Mouse (Mus musculus) intestine, embryonic 15.5 days (tissue): ENCODE data around the gene Gal3st1. TPM values are rescaled to one million over a fixed set of nuclear protein-coding genes. Genes with fewer than 3 reads are reported as not detected.
"Not testable (repeated sequence)": the region's sequence is repeated elsewhere in the genome, so short reads cannot be mapped to it uniquely, and the experiment has no call there.

Source experiments
- ATAC-seq: fragments of 200-750 bp; cut with Nextera tagmentation; 2 replicates; pipeline ENCODE4 v1.8.0; 2017; ENCODE audit warnings: moderate TSS enrichment, moderate library complexity
- H3K27ac ChIP-seq: fragments of 300-500 bp; sonication (generic); 2 replicates; pipeline ENCODE4 v1.5.1; 2015; ENCODE audit warnings: mild to moderate bottlenecking, inconsistent platforms
- H3K27me3 ChIP-seq: fragments of 300-500 bp; sonication (generic); replicated peaks from 2 replicates; pipeline ENCODE4 v1.6.1; 2015; ENCODE audit warnings: inconsistent platforms
- H3K36me3 ChIP-seq: fragments of 300-500 bp; sonication (generic); 2 replicates; pipeline ENCODE4 v1.6.1; 2015; ENCODE audit warnings: inconsistent platforms
- H3K4me1 ChIP-seq: fragments of 300-500 bp; sonication (generic); replicated peaks from 2 replicates; pipeline ENCODE4 v1.6.1; 2015; ENCODE audit warnings: inconsistent platforms
- H3K4me2 ChIP-seq: fragments of 300-500 bp; sonication (generic); replicated peaks from 2 replicates; pipeline ENCODE4 v1.6.1; 2015; ENCODE audit warnings: mild to moderate bottlenecking, inconsistent platforms
- H3K4me3 ChIP-seq: fragments of 300-500 bp; sonication (generic); replicated peaks from 2 replicates; pipeline ENCODE4 v1.5.1; 2015; ENCODE audit warnings: inconsistent platforms
- H3K9ac ChIP-seq: fragments of 300-500 bp; sonication (generic); 2 replicates; pipeline ENCODE4 v1.6.1; 2015; ENCODE audit warnings: inconsistent platforms
- H3K9me3 ChIP-seq: fragments of 300-500 bp; sonication (generic); 2 replicates; pipeline ENCODE4 v1.6.1; 2016; ENCODE audit warnings: inconsistent platforms
- WGBS: fragments of 180-500 bp; shearing (Covaris S2); methylation state at CpG from one replicate; pipeline ENCODE4 v1.1.7; 2015; 5-methylcytosine and 5-hydroxymethylcytosine counted together
- polyA plus RNA-seq: library from polyadenylated mRNA; unstranded; fragments of >200 nt; fragmentation: Nextera tagmentation; extraction: Ambion mirVana; gene quantifications from 2 replicates; pipeline ENCODE4 v1.2.1, GENCODE M21; 2015

Gal3st1 gene
- polyA plus RNA-seq, 1 experiment from 2014 or later = 26.0 TPM

- not testable (repeated sequence) for H3K4me3 ChIP-seq
- 81% methylated on average over 13 of the region's 13 CpGs for WGBS
These were observed 38.7 kb downstream of the Gal3st1 start for GRCm38 (mm10) chr11:4022111-4022510.

GRCm38 (mm10) chr11:4023321-4023720 is 39.9 kb downstream of the Gal3st1 start:
- H3K9me3 ChIP-seq = no peaks in the 10 kb centered on the region
- no peak overlapping the region for H3K4me3 ChIP-seq
- 59% methylated on average over 2 of the region's 2 CpGs for WGBS
- ATAC-seq = no peak
- no peak overlapping the region for H3K27ac ChIP-seq
- no peaks in the 10 kb centered on the region for H3K36me3 ChIP-seq
- no peak overlapping the region for H3K4me2 ChIP-seq
- no peak overlapping the region for H3K9ac ChIP-seq
- H3K27me3 ChIP-seq = no peaks in the 10 kb centered on the region
- no peaks in the 10 kb centered on the region for H3K4me1 ChIP-seq

More at GRCm38 (mm10) chr11:4022111-4022510, 38.7 kb downstream of the Gal3st1 start:
- H3K9me3 ChIP-seq, H3K9ac ChIP-seq, H3K36me3 ChIP-seq, H3K4me1 ChIP-seq, H3K27ac ChIP-seq, ATAC-seq, H3K4me2 ChIP-seq, H3K27me3 ChIP-seq: not testable (repeated sequence)

- no peak for ATAC-seq
These were observed 43.6 kb downstream of the Gal3st1 start for GRCm38 (mm10) chr11:4027066-4027465.

GRCm38 (mm10) chr11:4027561-4028334 is 44.3 kb downstream of the Gal3st1 start:
- no peak for ATAC-seq
- no peaks in the 10 kb centered on the region for H3K9me3 ChIP-seq
- H3K4me3 ChIP-seq = no peak overlapping the region
- H3K4me1 ChIP-seq = no peaks in the 10 kb centered on the region
- H3K4me2 ChIP-seq = no peak overlapping the region
- no peaks in the 10 kb centered on the region; the same call in 1 of the 2 replicates for H3K27me3 ChIP-seq
- no peak overlapping the region for H3K27ac ChIP-seq
- no peak overlapping the region for H3K9ac ChIP-seq
- 71% methylated on average over 9 of the region's 9 CpGs for WGBS
- H3K36me3 ChIP-seq = no peaks in the 10 kb centered on the region

More at GRCm38 (mm10) chr11:4027066-4027465, 43.6 kb downstream of the Gal3st1 start:
- Histone ChIP-seq H3K4me2 (no peak overlapping the region), H3K27me3 (no peaks in the 10 kb centered on the region; the same call in 1 of the 2 replicates), H3K27ac (no peak overlapping the region), H3K9me3 (no peaks in the 10 kb centered on the region), H3K4me1 (no peaks in the 10 kb centered on the region), H3K36me3 (no peaks in the 10 kb centered on the region), H3K4me3 (no peak overlapping the region), H3K9ac (no peak overlapping the region)
- whole genome bisulfite sequencing = 70% methylated on average over 8 of the region's 8 CpGs

- no peaks in the 10 kb centered on the region for H3K36me3 ChIP-seq
These were observed 45.9 kb downstream of the Gal3st1 start for GRCm38 (mm10) chr11:4029343-4029742.

GRCm38 (mm10) chr11:4031126-4031941 is 47.9 kb downstream of the Gal3st1 start, which contains the start of gene Sec14l4:
Gene Sec14l4 (plus strand): TSS chr11:4031462.
- 29% methylated on average over 16 of the region's 16 CpGs for WGBS
- Histone ChIP-seq H3K4me2 (peak within 1 kb of the TSS; percentile 22; the same call in 1 of the 2 replicates), H3K27ac (no peak within 1 kb of the TSS), H3K4me3 (no peak within 1 kb of the TSS), H3K4me1 (0 out of 2 replicates have a peak, but pooled peaks cover 3% of the 10 kb centered on the region), H3K36me3 (no peaks in the 10 kb centered on the region), H3K27me3 (no peaks in the 10 kb centered on the region; the same call in 1 of the 2 replicates), H3K9ac (no peak within 1 kb of the TSS), H3K9me3 (no peaks in the 10 kb centered on the region)
- ATAC-seq = peak; percentile 65; the same call in 1 of the 2 replicates

More at GRCm38 (mm10) chr11:4029343-4029742, 45.9 kb downstream of the Gal3st1 start:
- H3K9me3 ChIP-seq = no peaks in the 10 kb centered on the region
- H3K27ac ChIP-seq = no peak overlapping the region
- H3K4me2 ChIP-seq = no peak overlapping the region
- ATAC-seq = no peak
- no peak overlapping the region for H3K4me3 ChIP-seq
- no peaks in the 10 kb centered on the region; the same call in 1 of the 2 replicates for H3K27me3 ChIP-seq
- 63% methylated on average over 4 of the region's 4 CpGs for WGBS
- no peaks in the 10 kb centered on the region for H3K4me1 ChIP-seq
- no peak overlapping the region for H3K9ac ChIP-seq

GRCm38 (mm10) chr11:4031961-4032360 is 48.5 kb downstream of the Gal3st1 start:
- peak; percentile 39; the same call in 1 of the 2 replicates for ATAC-seq
- Histone ChIP-seq H3K4me3 (no peak overlapping the region), H3K4me2 (peak overlapping the region; percentile 22; the same call in 1 of the 2 replicates), H3K4me1 (0 out of 2 replicates have a peak, but pooled peaks cover 3% of the 10 kb centered on the region), H3K9ac (no peak overlapping the region), H3K36me3 (no peaks in the 10 kb centered on the region), H3K27ac (no peak overlapping the region), H3K9me3 (no peaks in the 10 kb centered on the region), H3K27me3 (no peaks in the 10 kb centered on the region; the same call in 1 of the 2 replicates)
- WGBS = 32% methylated on average over 12 of the region's 12 CpGs

GRCm38 (mm10) chr11:4033471-4033870 is 50.0 kb downstream of the Gal3st1 start:
- Histone ChIP-seq H3K4me1 (0 out of 2 replicates have a peak, but pooled peaks cover 3% of the 10 kb centered on the region), H3K9me3 (no peaks in the 10 kb centered on the region), H3K27ac (no peak overlapping the region), H3K27me3 (no peaks in the 10 kb centered on the region; the same call in 1 of the 2 replicates), H3K4me3 (no peak overlapping the region), H3K4me2 (no peak overlapping the region), H3K36me3 (no peaks in the 10 kb centered on the region), H3K9ac (no peak overlapping the region)
- no peak for ATAC-seq
- WGBS = 68% methylated on average over 7 of the region's 7 CpGs

- no peak for ATAC-seq
- Histone ChIP-seq H3K27me3 (no peaks in the 10 kb centered on the region; the same call in 1 of the 2 replicates), H3K4me2 (no peak overlapping the region), H3K4me1 (0 out of 2 replicates have a peak, but pooled peaks cover 3% of the 10 kb centered on the region), H3K36me3 (no peaks in the 10 kb centered on the region), H3K4me3 (no peak overlapping the region), H3K9me3 (no peaks in the 10 kb centered on the region), H3K27ac (no peak overlapping the region), H3K9ac (no peak overlapping the region)
- WGBS = 84% methylated on average over 4 of the region's 4 CpGs
These were observed 50.7 kb downstream of the Gal3st1 start for GRCm38 (mm10) chr11:4034169-4034568.

GRCm38 (mm10) chr11:4035116-4035892 is 51.9 kb downstream of the Gal3st1 start:
- WGBS = 54% methylated on average over 18 of the region's 18 CpGs
- H3K27ac ChIP-seq = no peak overlapping the region
- peak; percentile 61 for ATAC-seq

GRCm38 (mm10) chr11:4035916-4036315 is 52.5 kb downstream of the Gal3st1 start:
- no peaks in the 10 kb centered on the region for H3K36me3 ChIP-seq
- WGBS = 81% methylated on average over 6 of the region's 6 CpGs
- H3K27ac ChIP-seq = no peak overlapping the region
- H3K4me2 ChIP-seq = no peak overlapping the region
- no peaks in the 10 kb centered on the region for H3K9me3 ChIP-seq
- no peak overlapping the region for H3K9ac ChIP-seq
- H3K27me3 ChIP-seq = no peaks in the 10 kb centered on the region
- H3K4me1 ChIP-seq = 0 out of 2 replicates have a peak, but pooled peaks cover 3% of the 10 kb centered on the region
- ATAC-seq = 0 out of 2 replicates have a peak, but pooled peaks have one; percentile 12
- no peak overlapping the region for H3K4me3 ChIP-seq

More at GRCm38 (mm10) chr11:4035116-4035892, 51.9 kb downstream of the Gal3st1 start:
- Histone ChIP-seq H3K9ac (no peak overlapping the region), H3K27me3 (no peaks in the 10 kb centered on the region), H3K4me1 (0 out of 2 replicates have a peak, but pooled peaks cover 3% of the 10 kb centered on the region), H3K4me2 (no peak overlapping the region), H3K9me3 (no peaks in the 10 kb centered on the region), H3K36me3 (no peaks in the 10 kb centered on the region), H3K4me3 (no peak overlapping the region)
